Mouse (Mus musculus) monocyte, adult 59 days (primary cell): ENCODE measurements around the gene Atxn7. TPM values are rescaled to one million over a fixed set of nuclear protein-coding genes. Genes with fewer than 3 reads are reported as not detected.

ENCODE experiments used
- total RNA-seq, 2 experiments: library from RNA; stranded (reverse); gene quantifications; one replicate each; pipeline ENCODE4 v1.2.4; 2023

Gene Atxn7
- total RNA-seq: 10 to 100 TPM; 64.3 to 66.8 TPM

DNA sequence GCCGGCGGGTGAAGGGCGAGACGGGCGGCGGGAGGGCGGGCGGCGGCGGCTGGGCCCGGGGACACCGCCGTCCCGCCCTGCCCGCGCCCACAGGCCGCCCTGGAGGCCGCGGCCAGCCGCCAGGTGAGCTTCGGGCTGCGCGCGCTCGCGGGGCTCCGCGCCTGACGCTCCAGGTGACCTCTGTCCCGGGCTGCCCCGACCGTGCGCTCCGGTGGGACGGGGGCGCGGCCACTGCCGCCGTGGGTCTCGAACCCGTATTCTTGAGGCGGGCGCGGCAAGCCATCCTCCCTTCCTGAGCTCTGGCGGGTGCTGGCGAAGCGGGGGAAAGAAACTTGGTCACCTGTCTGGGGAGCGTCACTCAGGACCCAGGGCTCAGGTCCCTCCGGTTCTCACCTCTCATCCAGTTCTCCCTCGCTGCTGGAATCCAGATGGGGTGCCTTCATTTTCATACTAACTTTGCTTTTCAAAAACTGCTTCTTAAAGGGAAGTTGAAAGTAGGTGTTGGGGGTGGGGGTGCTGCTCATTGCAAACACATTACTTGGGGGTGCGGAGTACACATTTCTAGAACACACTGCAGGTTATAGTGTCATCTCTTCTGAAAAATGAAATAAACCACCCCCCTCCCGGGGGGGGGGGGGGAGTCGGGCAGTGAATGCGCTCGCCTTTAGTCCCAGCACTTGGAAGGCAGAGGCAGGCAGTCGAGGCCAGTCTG is at the start of gene Atxn7, which contains the start of gene Thoc7:
Gene Atxn7 (plus strand): TSS at position 40 of the 712 bp plus-strand sequence.
Gene Thoc7 (minus strand): TSS at position 452 of the 712 bp plus-strand sequence.

DNA sequence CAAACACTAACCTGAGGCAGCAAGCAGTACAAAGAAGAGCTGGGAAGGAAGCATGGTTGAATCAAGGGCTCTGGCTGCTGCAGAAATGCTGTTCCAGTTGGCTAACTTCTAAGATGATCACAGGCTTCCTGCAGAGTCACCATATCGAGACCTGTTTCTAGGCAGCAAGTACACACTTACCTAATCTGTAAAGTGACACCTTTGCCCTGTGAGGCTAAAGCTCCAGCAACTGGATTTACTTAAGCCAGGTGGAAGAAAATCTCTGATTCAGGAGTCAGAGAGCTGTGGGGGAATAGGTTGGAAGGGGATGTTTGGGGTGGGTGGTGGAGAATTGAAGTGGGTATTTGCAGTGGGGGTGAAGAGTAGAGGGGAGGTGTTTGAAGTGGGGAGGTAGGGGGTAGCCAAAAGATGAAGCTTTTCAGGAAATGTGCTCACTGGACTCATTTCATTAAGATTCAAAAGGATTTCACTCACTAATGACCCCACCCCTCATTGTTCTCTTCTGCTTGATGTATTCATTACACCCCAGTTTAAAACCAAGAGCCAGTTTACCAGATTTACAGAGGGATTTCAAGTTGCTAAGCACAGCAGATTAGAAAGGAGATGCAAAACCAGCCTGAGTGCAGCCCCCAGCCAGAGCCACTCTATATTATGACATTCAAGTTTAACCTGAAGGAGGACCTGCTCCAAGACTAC is 46.7 kb upstream of the Atxn7 start, which contains the start of gene Gm281:
Gene Gm281 (minus strand): TSS at position 92 of the 696 bp plus-strand sequence.

DNA sequence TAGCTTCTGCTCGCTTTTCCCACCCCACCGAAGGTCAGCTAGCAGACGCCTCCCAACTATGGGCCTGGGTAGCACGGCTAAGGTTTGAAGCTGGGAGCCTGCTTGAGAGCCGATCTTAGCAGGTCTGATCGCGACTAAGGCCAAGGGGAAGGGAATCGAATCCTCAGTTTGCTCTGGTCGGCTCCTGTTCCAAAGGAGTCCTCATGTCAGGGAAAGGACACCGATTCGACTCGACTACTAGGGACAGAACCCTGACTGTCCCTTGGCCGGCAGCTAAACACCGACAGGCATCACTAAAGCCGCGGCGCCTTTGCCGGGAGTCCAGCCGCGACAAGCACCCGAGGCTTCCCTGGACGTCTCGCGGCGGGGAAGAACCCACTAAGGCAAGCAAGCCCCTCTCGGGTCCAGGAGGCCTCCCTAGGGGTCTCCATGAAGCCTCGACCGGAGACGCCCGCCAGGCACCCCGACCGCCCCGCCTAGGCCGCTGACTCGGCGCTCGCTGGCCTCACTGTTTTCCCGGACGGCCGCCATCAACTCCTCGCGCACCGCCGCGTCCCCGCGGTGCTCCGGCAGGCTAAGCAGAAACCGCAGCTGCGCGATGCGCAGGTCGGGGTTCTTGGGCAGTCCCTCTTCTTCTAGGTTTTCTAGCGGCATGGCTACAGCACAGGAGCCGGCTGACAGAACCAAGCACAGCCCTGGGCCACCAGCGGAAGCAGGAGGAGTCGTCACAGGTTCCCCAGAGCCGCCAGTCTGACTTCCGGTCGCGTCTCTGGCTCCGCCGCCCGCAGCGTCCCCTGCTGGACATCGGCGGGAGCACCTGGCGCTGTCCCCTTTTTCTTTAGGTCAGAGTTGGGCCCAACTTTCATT is 159.2 kb downstream of the Atxn7 start, which contains the start of gene Psmd6:
Gene Psmd6 (minus strand): TSS at position 755 of the 867 bp plus-strand sequence.

Other genes with a start within 250 kb of the Atxn7 start
- not detected for gene Gm281, start 47.0 kb upstream of the Atxn7 start, total RNA-seq
- 10 to 100 TPM; 59.0 to 69.7 TPM for gene Thoc7, start 412 bp downstream of the Atxn7 start, total RNA-seq
- gene Psmd6, start 159.5 kb downstream of the Atxn7 start, total RNA-seq: 10 to 100 TPM; 75.1 to 77.2 TPM
- gene Olfr720, start 225.4 kb downstream of the Atxn7 start, total RNA-seq: not detected